Mouse (Mus musculus) kidney, postnatal 4 days (tissue): ENCODE data around the gene Sirt4.
A peak's percentile ranks its signal among the peaks of the same experiment; 100 is the strongest.

Experiments
- DNase-seq, 2 experiments: peaks; one replicate each; pipeline ENCODE4 v3.0.0; 2021; ENCODE audit warnings: mixed read lengths in 2 of 2

The Sirt4 gene

GRCm38 (mm10) chr5:115491771-115492322 lies 7.3 kb upstream of the Sirt4 start:
- peak; percentile 56 to 75 for DNase-seq

DNA sequence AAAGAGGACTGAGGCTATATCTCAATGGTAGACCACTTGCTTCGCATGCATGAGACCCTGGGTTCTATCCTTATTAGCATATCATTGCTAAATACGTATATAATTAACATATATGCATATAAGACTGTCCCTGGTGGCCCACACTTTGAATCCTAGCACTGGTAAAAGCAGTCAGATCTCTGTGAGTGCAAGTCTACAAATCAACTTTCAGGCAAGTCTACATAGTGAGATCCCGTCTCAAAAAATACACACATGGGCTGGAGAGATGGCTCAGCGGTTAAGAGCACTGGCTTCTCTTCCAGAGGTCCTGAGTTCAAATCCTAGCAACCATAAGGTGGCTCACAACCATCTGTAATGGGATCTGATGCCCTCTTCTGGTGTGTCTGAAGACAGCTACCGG lies 6.6 kb upstream of the Sirt4 start:
- no peak for DNase-seq

- no peak for DNase-seq
Observed at GRCm38 (mm10) chr5:115490638-115491000, 6.1 kb upstream of the Sirt4 start.

GRCm38 (mm10) chr5:115489699-115490637 lies 5.4 kb upstream of the Sirt4 start:
- peak; percentile 87 to 93 for DNase-seq

DNA sequence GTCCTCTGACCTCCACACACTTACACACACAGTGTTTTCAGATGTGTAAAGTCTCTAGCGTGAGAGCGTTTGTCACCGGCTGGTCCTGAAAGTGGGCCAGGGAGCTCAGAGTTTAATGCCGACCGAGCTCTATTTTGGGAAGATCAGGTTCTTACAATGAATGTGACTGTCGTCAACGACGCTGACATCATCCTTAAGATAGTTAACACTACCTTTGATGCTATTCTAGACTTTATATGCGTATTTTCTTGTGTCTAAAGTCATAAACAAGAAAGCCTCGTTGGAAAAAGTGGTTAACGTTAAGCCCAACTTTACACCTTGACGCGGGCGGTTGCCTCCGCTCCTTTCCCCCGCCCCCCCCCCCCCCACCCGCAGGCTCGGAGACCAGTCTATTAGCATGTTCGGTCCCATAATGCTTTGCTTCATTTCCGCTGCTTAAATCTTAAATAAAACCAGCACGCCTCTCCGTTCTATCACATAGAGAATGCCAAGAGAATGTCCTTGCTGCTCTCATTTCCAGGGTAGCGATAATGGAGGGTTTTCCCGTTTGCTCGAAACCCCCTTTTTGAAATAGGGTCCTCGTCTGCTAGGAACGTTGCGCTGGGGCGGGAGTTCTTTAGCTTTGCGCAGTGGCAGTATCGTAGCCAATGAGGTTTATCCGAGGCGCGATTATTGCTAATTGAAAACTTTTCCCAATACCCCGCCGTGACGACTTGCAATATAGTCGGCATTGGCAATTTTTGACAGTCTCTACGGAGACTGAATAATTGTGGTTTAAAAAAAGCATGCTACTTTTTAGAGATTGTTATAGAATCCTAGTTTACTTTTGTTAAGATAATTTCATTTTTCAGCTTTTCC lies 4.5 kb upstream of the Sirt4 start:
- peak; percentile 78 to 88 for DNase-seq

DNA sequence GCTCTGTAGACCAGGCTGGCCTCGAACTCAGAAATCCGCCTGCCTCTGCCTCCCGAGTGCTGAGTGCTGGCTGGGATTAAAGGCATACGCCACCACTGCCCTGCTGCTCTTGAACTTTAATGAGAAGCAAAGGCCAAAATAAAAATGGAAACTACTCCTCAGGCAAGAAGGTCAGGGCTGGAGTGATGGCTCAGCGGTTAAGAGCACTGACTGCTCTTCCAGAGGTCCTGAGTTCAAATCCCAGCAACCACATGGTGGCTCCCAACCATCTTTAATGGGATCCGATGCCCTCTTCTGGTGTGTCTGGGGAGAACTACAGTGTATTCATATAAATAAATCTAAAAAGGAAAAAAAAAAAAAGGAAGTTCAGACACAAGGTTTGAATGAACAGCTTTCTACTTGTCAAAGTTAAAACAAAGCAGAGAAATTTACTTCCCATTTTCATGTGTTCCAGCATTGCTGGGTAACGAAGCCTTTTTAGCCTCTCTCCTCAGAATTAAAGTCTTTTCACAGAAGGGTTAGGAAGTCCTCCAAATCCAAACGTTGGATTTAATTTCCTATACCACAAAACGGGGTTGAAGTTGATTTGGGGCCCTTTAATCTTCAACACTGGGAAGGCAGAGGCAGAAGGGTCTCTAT lies 3.5 kb upstream of the Sirt4 start:
- DNase-seq, result no peak

- DNase-seq, result no peak
Observed at GRCm38 (mm10) chr5:115487353-115487752, 2.8 kb upstream of the Sirt4 start.

GRCm38 (mm10) chr5:115486726-115487125 lies 2.2 kb upstream of the Sirt4 start:
- DNase-seq, result no peak

GRCm38 (mm10) chr5:115485489-115486205 lies 1.1 kb upstream of the Sirt4 start:
- no peak for DNase-seq

DNA sequence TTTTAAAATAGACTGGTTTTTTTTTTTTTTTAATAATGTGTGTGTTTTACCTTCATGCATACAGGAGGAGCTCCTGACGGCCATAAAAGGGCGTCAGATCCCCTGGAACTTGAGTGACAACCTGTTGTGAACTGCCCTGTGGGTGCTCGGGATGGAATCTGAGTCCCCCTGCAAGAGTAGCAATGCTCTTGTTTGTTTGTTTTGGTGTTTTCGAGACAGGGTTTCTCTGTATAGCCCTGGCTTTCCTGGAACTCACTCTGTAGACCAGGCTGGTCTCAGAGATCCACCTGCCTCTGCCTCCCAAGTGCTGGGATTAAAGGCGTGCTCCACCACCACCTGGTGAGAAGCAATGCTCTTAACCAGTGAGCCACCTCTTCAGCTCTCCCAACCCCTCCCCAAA lies 471 bp upstream of the Sirt4 start:
- DNase-seq, result no peak

DNA sequence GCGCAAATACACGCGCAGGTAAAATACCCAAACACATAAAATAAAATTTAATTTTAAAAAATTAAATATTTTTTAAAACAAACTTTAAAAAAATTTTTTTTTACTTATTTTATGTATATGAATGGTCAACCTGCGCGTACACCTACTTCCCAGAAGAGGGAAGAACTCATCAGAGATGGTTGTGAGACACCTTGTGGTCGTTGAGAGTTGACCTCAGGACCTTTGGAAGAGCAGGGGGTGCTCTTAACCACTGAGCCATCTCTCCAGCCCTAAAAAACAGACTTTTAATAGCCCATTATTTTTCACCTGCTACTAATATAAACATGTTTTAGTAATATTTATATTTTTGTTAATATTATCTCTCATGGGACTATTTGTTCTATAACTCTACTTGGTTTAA lies 1.1 kb downstream of the Sirt4 start:
- no peak for DNase-seq

DNA sequence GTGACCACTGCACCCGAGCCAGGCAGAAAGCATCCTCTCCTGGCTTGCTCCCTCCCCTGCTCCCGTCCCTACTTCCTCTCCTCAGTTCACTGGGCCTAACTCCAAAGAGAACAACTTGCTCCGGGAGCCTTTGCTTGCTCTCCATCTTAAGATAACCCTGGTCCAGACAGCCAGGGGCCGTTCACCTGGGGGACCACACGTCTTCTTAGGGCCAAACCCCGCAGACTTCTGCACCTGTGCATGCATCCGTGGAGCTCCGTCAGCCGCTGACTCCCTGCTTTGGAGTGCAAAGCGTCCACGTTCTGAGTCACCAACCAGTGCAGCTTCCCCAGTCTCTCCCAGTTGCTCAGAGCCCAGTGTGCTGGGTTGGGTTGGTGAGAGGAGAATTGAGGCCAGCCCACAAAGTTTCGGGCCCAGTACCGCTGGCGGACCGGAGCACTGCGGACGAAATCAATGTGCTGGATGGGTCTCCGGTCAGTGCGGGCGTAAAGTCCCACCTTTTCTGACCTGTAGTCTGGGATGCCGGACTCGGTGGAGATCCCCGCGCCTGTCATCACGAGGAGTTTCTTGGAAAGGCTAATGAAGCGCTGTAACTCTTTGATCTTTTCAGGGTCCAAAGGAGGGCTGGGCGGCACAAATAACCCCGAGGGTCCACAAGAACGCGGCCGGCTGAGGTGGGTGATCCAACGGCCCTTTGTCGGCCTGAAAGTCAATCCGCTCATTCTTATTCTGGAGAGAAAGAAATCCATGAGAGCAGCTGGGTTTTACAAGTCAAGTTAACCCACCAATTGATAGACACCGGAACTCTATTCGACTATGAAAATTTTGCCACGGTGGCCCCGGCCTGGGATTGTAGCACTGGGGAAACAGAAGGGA lies 1.9 kb downstream of the Sirt4 start:
- DNase-seq, result no peak

- peak in 1 of 2 experiments; percentile 37 for DNase-seq
Observed at GRCm38 (mm10) chr5:115480101-115480500, 4.4 kb downstream of the Sirt4 start.

DNA sequence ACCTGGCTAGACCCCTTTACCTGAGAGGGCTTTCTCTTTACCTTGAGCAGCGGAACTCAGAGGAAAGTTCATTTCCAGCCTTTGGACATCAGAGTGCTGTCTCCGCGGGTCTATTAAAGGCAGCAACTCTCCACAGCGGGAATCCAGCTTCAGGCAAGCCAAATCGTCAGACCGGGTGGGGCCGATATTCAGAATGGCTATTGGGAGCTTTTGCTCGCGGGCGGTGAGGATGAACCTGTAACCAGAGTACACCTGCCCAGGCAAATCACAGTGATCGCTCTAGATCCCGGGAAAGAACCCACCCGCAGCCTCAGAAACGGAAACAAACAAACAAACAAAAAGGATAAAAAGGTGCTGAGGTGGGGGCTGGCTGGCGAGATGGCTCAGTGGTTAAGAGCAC lies 5.0 kb downstream of the Sirt4 start:
- DNase-seq, result no peak

- no peak for DNase-seq
Observed at GRCm38 (mm10) chr5:115476107-115476727, 8.3 kb downstream of the Sirt4 start.

- DNase-seq, result peak; percentile 61 to 70
Observed at GRCm38 (mm10) chr5:115475337-115476106, 9.0 kb downstream of the Sirt4 start.

DNA sequence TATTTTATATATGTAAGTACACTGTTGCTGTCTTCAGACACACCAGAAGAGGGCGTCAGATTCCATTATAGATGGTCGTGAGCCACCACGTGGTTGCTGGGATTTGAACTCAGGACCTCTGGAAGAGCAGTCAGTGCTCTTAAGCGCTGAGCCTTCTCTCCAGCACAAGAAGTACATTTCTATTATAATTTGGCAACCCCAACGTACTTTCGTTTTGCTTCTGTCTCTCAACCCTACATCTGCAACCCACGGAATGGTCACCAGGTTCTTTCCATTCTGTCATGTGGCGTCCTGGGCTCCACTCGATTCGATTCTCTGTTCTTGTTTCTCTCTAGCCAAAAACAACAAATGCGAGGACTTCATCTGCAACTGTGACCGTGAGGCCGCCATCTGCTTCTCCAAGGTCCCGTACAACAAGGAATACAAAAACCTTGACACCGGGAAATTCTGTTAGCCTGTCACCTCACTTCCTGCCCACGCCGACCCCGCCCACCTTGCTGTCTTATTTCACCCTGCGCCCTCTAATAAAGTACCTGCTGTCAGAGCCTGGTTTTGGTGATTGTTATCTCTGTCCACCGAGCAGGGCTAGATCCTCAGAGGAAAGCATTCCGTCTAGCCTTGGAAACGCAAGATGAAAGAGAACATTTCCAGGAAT lies 10.2 kb downstream of the Sirt4 start:
- no peak for DNase-seq

DNA sequence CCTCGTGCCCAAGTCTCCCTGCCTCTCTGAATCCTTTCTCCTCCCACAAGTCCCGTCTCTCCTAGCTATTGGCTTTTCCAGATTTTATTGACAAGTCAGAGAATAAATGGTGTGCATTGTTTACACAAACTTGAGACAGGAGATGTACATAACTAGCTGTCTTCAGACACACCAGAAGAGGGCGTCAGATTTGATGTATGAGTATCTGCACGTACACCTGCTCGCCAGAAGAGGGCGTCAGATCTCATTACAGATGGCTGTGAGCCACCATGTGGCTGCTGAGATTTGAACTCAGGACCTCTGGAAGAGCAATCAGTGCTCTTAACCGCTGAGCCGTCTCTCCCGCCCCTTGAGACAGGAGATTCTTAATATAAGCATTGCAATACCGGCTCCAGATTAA lies 11.3 kb downstream of the Sirt4 start:
- no peak for DNase-seq

GRCm38 (mm10) chr5:115470766-115471531 lies 13.6 kb downstream of the Sirt4 start:
- DNase-seq, result peak; percentile 79 to 80
